Mouse (Mus musculus): ENCODE results near the gene Sptlc2.

- TF ChIP-seq CTCF (conservative IDR thresholded peaks at IDR 0.05; ENCODE audit: low read length) = no peak
- TF ChIP-seq NANOG (IDR thresholded peaks at IDR 0.05; ENCODE audit: borderline replicate concordance, low read length) = peak; percentile 59; the same call in 1 of the 2 replicates
These were observed 99.1 kb downstream of the Sptlc2 start for GRCm38 (mm10) chr12:87289100-87289499.

Data from E14TG2a.4 (cell line).